9 mouse cellular contexts compared by ENCODE assay signal in the genomic region with DNA sequence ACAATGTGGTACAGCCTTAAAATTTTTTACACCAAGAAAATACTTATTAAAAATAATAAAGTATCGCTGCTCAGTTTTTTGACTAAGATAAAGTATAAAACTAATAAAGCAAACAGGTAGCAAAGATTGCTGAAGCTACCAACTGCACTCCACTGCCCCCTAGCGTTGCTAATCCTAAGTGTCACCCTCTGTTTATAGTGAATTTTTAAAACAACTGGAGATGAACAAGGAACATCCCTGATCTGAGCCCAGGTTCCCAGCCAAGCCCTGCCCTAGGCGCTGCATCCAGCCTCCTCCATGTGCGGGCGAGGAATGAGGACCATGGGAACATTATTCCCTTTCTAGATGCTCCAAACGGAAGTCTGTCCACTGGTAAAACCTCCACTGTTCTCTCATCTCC. TPM values are rescaled to one million over a fixed set of nuclear protein-coding genes. Genes with fewer than 3 reads are reported as not detected.
DNase-seq lines count a peak whose midpoint lies in the region; ATAC-seq and TF ChIP-seq lines count a peak whose summit lies in the region.
"Had no signal": no experiment of that assay in that cellular context is flagged by ENCODE, and none has a peak within 500 bp of the region (broad histone marks: within the 10 kb centered on the region; RNA-seq: fewer than 3 reads in every experiment).

No protein-coding gene starts in this region.

- peak; percentile 28 for DNase-seq in cerebellum, adult 8-10 months
- DNase-seq in midbrain, embryonic 14.5 days: peak; percentile 86
- DNase-seq in c-Kit-negative CD71-positive TER-119-positive erythroid progenitor cells, embryonic 14.5 days (ENCODE audit: low read depth, low spot score): peak; percentile 30
- peak; percentile 51 to 71 for DNase-seq in heart, postnatal 36 days
- DNase-seq in lung, adult 2 months: peak; percentile 45
- DNase-seq in spleen, adult 12 weeks (ENCODE audit: low spot score): peak; percentile 15

- TF ChIP-seq POLR2A in lung, adult 2 months (IDR thresholded peaks at IDR 0.05; ENCODE audit: borderline replicate concordance, extremely low read depth, low read depth, low read length): no peak

- WGBS in midbrain, embryonic 14.5 days: 64% methylated on average over 6 of the region's 6 CpGs
- 60% methylated on average over 6 of the region's 6 CpGs for WGBS in midbrain, embryonic 13.5 days
- 65% methylated on average over 6 of the region's 6 CpGs for WGBS in lung, adult 2 months

- no peak overlapping the region for H3K4me3 ChIP-seq in midbrain, embryonic 14.5 days (replicated peaks; ENCODE audit: low read depth, low read length)
- no peak overlapping the region for H3K4me3 ChIP-seq in midbrain, embryonic 13.5 days (replicated peaks)
- H3K4me3 ChIP-seq in lung, adult 2 months (replicated peaks; ENCODE audit: extremely low read depth, low read depth, low read length): no peak overlapping the region
- H3K4me3 ChIP-seq: myocyte had no signal

- no peak for ATAC-seq in cerebellum, adult (ENCODE audit: insufficient number of reproducible peaks, low FRiP score, low TSS enrichment)
- ATAC-seq in midbrain, embryonic 14.5 days (ENCODE audit: low FRiP score, low TSS enrichment): no peak
- no peak for ATAC-seq in midbrain, embryonic 13.5 days

- no peak overlapping the region for H3K4me2 ChIP-seq in midbrain, embryonic 14.5 days (ENCODE audit: low read length)
- no peak overlapping the region for H3K4me2 ChIP-seq in midbrain, embryonic 13.5 days (replicated peaks)

- no peaks in the 10 kb centered on the region for H3K9me3 ChIP-seq in midbrain, embryonic 14.5 days (ENCODE audit: control insufficient read depth, low read length)
- H3K9me3 ChIP-seq in midbrain, embryonic 13.5 days: no peaks in the 10 kb centered on the region

- no peak overlapping the region for H3K9ac ChIP-seq in midbrain, embryonic 14.5 days (replicated peaks; ENCODE audit: low read length)
- H3K9ac ChIP-seq in midbrain, embryonic 13.5 days (replicated peaks): no peak overlapping the region

- peaks cover 50% of the 10 kb centered on the region for H3K36me3 ChIP-seq in midbrain, embryonic 14.5 days (ENCODE audit: control insufficient read depth, insufficient read depth, low read length)
- peaks cover 49% of the 10 kb centered on the region for H3K36me3 ChIP-seq in midbrain, embryonic 13.5 days

- H3K27ac ChIP-seq in midbrain, embryonic 14.5 days (replicated peaks; ENCODE audit: low read depth, low read length): no peak overlapping the region
- H3K27ac ChIP-seq in midbrain, embryonic 13.5 days: no peak overlapping the region

- H3K4me1 ChIP-seq in midbrain, embryonic 14.5 days (ENCODE audit: control insufficient read depth, insufficient read depth, low read length): no peaks in the 10 kb centered on the region
- no peaks in the 10 kb centered on the region for H3K4me1 ChIP-seq in midbrain, embryonic 13.5 days (replicated peaks)
- no peaks in the 10 kb centered on the region for H3K4me1 ChIP-seq in lung, adult 2 months (ENCODE audit: control insufficient read depth, insufficient read depth, low read length)

- peak; percentile 33; the same call in 1 of the 2 replicates for TF ChIP-seq CTCF in lung, adult 2 months (IDR thresholded peaks at IDR 0.05; ENCODE audit: insufficient read depth, low read length)

- H3K27me3 ChIP-seq in midbrain, embryonic 14.5 days (ENCODE audit: control insufficient read depth, insufficient read depth, low read length): no peaks in the 10 kb centered on the region
- H3K27me3 ChIP-seq in midbrain, embryonic 13.5 days: no peaks in the 10 kb centered on the region

- intact Hi-C loops in heart, postnatal 36 days (cut with DNase I): loop anchor here (1.0 to 2.0 kb wide), 2 partner anchors 139 to 158 kb away; no protein-coding TSS in a partner anchor

RNA-seq across cellular contexts. Expression of a gene that starts 19.2 kb away (rescaled TPM):
- polyA plus RNA-seq in midbrain, embryonic 14.5 days (2014; fragmentation: Nextera tagmentation; extraction: Ambion mirVana): 74.4 and 112 TPM in 2 replicates
- 89.9 and 93.0 TPM in 2 replicates for polyA plus RNA-seq in midbrain, embryonic 13.5 days (2015; fragmentation: Nextera tagmentation; extraction: Ambion mirVana)
- 10 to 100 TPM; 73.5 to 75.7 TPM for total RNA-seq in heart, postnatal 36 days (2021)
- polyA plus RNA-seq in lung, adult 2 months (2012; rRNA removed): 41.6 and 65.4 TPM in 2 replicates

RNA-seq across cellular contexts. Expression of a gene that starts 37.9 kb away (rescaled TPM):
- polyA plus RNA-seq in midbrain, embryonic 14.5 days (2014; fragmentation: Nextera tagmentation; extraction: Ambion mirVana): 1.1 and 1.8 TPM in 2 replicates
- 1.4 and 1.6 TPM in 2 replicates for polyA plus RNA-seq in midbrain, embryonic 13.5 days (2015; fragmentation: Nextera tagmentation; extraction: Ambion mirVana)
- under 1 TPM; 0.43 to 0.47 TPM for total RNA-seq in heart, postnatal 36 days (2021)
- 0.03 and 0.21 TPM in 2 replicates for polyA plus RNA-seq in lung, adult 2 months (2012; rRNA removed)
- polyA plus RNA-seq: myocyte had no signal

Comparison
In these comparisons a context has a peak if more than half of its experiments do, and no peak if none do; other contexts are left out.
1. DNase-seq: peak in every context shown above with its lines; median percentile 86 in midbrain, embryonic 14.5 days; 61 in heart, postnatal 36 days; 45 in lung, adult 2 months; 30 in c-Kit-negative CD71-positive TER-119-positive erythroid progenitor cells, embryonic 14.5 days; 28 in cerebellum, adult 8-10 months; 15 in spleen, adult 12 weeks.